Mouse (Mus musculus) CH12.LX (cell line): ENCODE measurements around the gene Ddt. TPM values are rescaled to one million over a fixed set of nuclear protein-coding genes. Genes with fewer than 3 reads are reported as not detected.

Experiments
- DNase-seq: peaks from one replicate; pipeline ENCODE4 v3.0.0-alpha.2; 2013; ENCODE audit errors: extremely low read depth
- H3K27ac ChIP-seq: 2 replicates; pipeline ENCODE4 v1.5.1; 2012; ENCODE audit warnings: low read depth, mild to moderate bottlenecking, control low read depth, moderate library complexity; ENCODE audit not compliant: insufficient read depth
- H3K27me3 ChIP-seq: replicated peaks from 2 replicates; pipeline ENCODE3; 2012; ENCODE audit warnings: inconsistent platforms
- H3K36me3 ChIP-seq, 2 experiments: replicated peaks in 1 of 2; 2 replicates each; pipeline versions ENCODE3 to v1.6.1; 2012; ENCODE audit warnings: inconsistent platforms in 1 of 2, low read length in 1 of 2, mild to moderate bottlenecking in 1 of 2, mixed read lengths in 1 of 2, moderate library complexity in 1 of 2; ENCODE audit not compliant: control insufficient read depth in 1 of 2, insufficient read depth in 1 of 2
- H3K4me1 ChIP-seq, 2 experiments: 2 replicates each; pipeline ENCODE4 v1.6.1; 2012; ENCODE audit warnings: inconsistent platforms in 1 of 2, moderate library complexity in 1 of 2; ENCODE audit not compliant: insufficient read depth in 2 of 2, control insufficient read depth in 1 of 2
- H3K4me2 ChIP-seq: 2 replicates; pipeline ENCODE4 v1.6.1; 2012; ENCODE audit warnings: low read depth, mild to moderate bottlenecking, control low read depth; ENCODE audit not compliant: poor library complexity, insufficient read depth, severe bottlenecking
- H3K4me3 ChIP-seq, 3 experiments: fragments of 150-350 bp in 1 of 3; sonication (generic) in 1 of 3; replicated peaks in 1 of 3; 2 replicates each; pipeline versions ENCODE3 to v1.5.1; 2011 to 2012; ENCODE audit warnings: low read depth in 2 of 3, low read length in 2 of 3, mild to moderate bottlenecking in 2 of 3, moderate library complexity in 2 of 3, control low read depth in 1 of 3, improper control_type of control experiment in 1 of 3, inconsistent platforms in 1 of 3, mixed read lengths in 1 of 3; ENCODE audit not compliant: poor library complexity in 1 of 3
- H3K79me2 ChIP-seq: replicated peaks from 2 replicates; pipeline ENCODE4 v1.6.1; 2012; ENCODE audit warnings: mild to moderate bottlenecking, moderate library complexity; ENCODE audit not compliant: control insufficient read depth, poor library complexity, insufficient read depth, severe bottlenecking; ENCODE audit errors: extremely low read depth
- H3K9ac ChIP-seq: 2 replicates; pipeline ENCODE4 v1.6.1; 2012; ENCODE audit warnings: low read depth, mild to moderate bottlenecking, control low read depth, moderate library complexity; ENCODE audit not compliant: insufficient read depth
- H3K9me3 ChIP-seq: replicated peaks from 2 replicates; pipeline ENCODE3; 2012; ENCODE audit warnings: low read length, inconsistent platforms, mixed read lengths
- BHLHE40 ChIP-seq: IDR thresholded peaks from 2 replicates; pipeline ENCODE4 v1.6.1; 2011; ENCODE audit warnings: mild to moderate bottlenecking, low read depth, low read length, improper control_type of control experiment
- CTCF ChIP-seq, 2 experiments: IDR thresholded peaks in 1 of 2; conservative IDR thresholded peaks in 1 of 2; 2 replicates each; pipeline ENCODE4 v1.5.1; 2011 to 2012; ENCODE audit warnings: low read depth in 2 of 2, low read length in 2 of 2, improper control_type of control experiment in 1 of 2, inconsistent platforms in 1 of 2, mild to moderate bottlenecking in 1 of 2, moderate library complexity in 1 of 2
- E2F4 ChIP-seq: IDR thresholded peaks from 2 replicates; pipeline ENCODE4 v1.6.1; 2011; ENCODE audit warnings: low read depth, low read length, improper control_type of control experiment; ENCODE audit not compliant: insufficient replicate concordance
- ELF1 ChIP-seq: IDR thresholded peaks from 2 replicates; pipeline ENCODE4 v1.6.1; 2014; ENCODE audit warnings: low read depth, mild to moderate bottlenecking, inconsistent platforms, low read length, improper control_type of control experiment
- EP300 ChIP-seq: IDR thresholded peaks from 2 replicates; pipeline ENCODE4 v1.6.1; 2011; ENCODE audit warnings: low read length, improper control_type of control experiment
- GABPA ChIP-seq: IDR thresholded peaks from 2 replicates; pipeline ENCODE4 v1.6.1; 2012; ENCODE audit warnings: low read depth, low read length, improper control_type of control experiment, inconsistent platforms; ENCODE audit not compliant: insufficient replicate concordance
- JUN ChIP-seq: IDR thresholded peaks from 2 replicates; pipeline ENCODE4 v1.6.1; 2011; ENCODE audit warnings: low read depth, mild to moderate bottlenecking, low read length, improper control_type of control experiment, moderate library complexity; ENCODE audit not compliant: insufficient read depth
- JUND ChIP-seq: conservative IDR thresholded peaks from 2 replicates; pipeline ENCODE4 v1.6.1; 2011; ENCODE audit warnings: low read depth, low read length, improper control_type of control experiment
- MAZ ChIP-seq: IDR thresholded peaks from 2 replicates; pipeline ENCODE4 v1.6.1; 2012; ENCODE audit warnings: low read depth, mild to moderate bottlenecking, inconsistent platforms, low read length, improper control_type of control experiment, moderate library complexity
- MYC ChIP-seq: IDR thresholded peaks from 2 replicates; pipeline ENCODE4 v1.6.1; 2011; ENCODE audit warnings: low read depth, mild to moderate bottlenecking, improper control_type of control experiment, low read length
- NRF1 ChIP-seq: IDR thresholded peaks from 2 replicates; pipeline ENCODE4 v1.6.1; 2014; ENCODE audit warnings: low read depth, mild to moderate bottlenecking, inconsistent platforms, low read length, improper control_type of control experiment, moderate library complexity
- POLR2A ChIP-seq: IDR thresholded peaks from 2 replicates; pipeline ENCODE4 v1.6.1; 2011; ENCODE audit warnings: low read depth, mild to moderate bottlenecking, improper control_type of control experiment, low read length
- POLR2AphosphoS2 ChIP-seq: IDR thresholded peaks from 2 replicates; pipeline ENCODE4 v1.6.1; 2011; ENCODE audit warnings: low read depth, low read length, improper control_type of control experiment
- RAD21 ChIP-seq: IDR thresholded peaks from 2 replicates; pipeline ENCODE4 v1.6.1; 2011; ENCODE audit warnings: low read depth, mild to moderate bottlenecking, low read length, improper control_type of control experiment, moderate library complexity
- SMC3 ChIP-seq: IDR thresholded peaks from 2 replicates; pipeline ENCODE4 v1.6.1; 2011; ENCODE audit warnings: low read depth, low read length, improper control_type of control experiment
- TCF12 ChIP-seq: IDR thresholded peaks from 2 replicates; pipeline ENCODE4 v1.6.1; 2014; ENCODE audit warnings: low read depth, mild to moderate bottlenecking, inconsistent platforms, low read length, improper control_type of control experiment
- USF1 ChIP-seq: IDR thresholded peaks from 2 replicates; pipeline ENCODE4 v1.6.1; 2014; ENCODE audit warnings: low read depth, mild to moderate bottlenecking, inconsistent platforms, low read length, improper control_type of control experiment
- ZNF384 ChIP-seq: IDR thresholded peaks from 2 replicates; pipeline ENCODE4 v1.6.1; 2012; ENCODE audit warnings: low read depth, low read length, improper control_type of control experiment, inconsistent platforms
- dilution Hi-C: fragments of 300-500 bp; cut with MboI; formaldehyde crosslinking; loops from 2 replicates; pipeline ENCODE4 v1.14.3; 2020; ENCODE audit warnings: low sequenced_read_pairs; ENCODE audit not compliant: extremely low pct_unique_long_range_greater_than_20kb, extremely low pct_ligation_motif_present
- in situ Hi-C: fragments of 300-500 bp; cut with MboI; formaldehyde crosslinking; loops from 3 replicates; pipeline ENCODE4 v1.14.3; 2019; ENCODE audit warnings: low sequenced_read_pairs, low pct_ligation_motif_present, low pct_unique_long_range_greater_than_20kb, mixed read lengths
- polyA plus RNA-seq: library from polyadenylated mRNA; unstranded; fragments of >175 nt; gene quantifications from 2 replicates; pipeline ENCODE4 v1.2.1, GENCODE M21; 2012; ENCODE audit warnings: low read depth; ENCODE audit not compliant: insufficient read length
- total RNA-seq, 2 experiments: library from RNA; depleted of rRNA; stranded (reverse); fragments of 300-350 nt in 1 of 2; fragments of >200 nt in 1 of 2; gene quantifications; 2 replicates each; pipeline ENCODE4 v1.2.3; 2012 to 2014

Ddt gene
- total and polyA plus RNA-seq, 3 experiments, result 229 to 869 (median 599) TPM

- TF ChIP-seq POLR2AphosphoS2 (no peak), MAZ (0 out of 2 replicates have a peak, but pooled peaks have one; percentile 27), E2F4 (no peak), ELF1 (no peak), MYC (0 out of 2 replicates have a peak, but pooled peaks have one; percentile 11), JUND (no peak)
- in situ Hi-C loops (no loop called here), dilution Hi-C loops (no loop called here)
- peak overlapping the region; percentile 38 for H3K27ac ChIP-seq
- peak overlapping the region; percentile 83 for H3K4me2 ChIP-seq
- no peaks in the 10 kb centered on the region for H3K9me3 ChIP-seq
- H3K27me3 ChIP-seq, result no peaks in the 10 kb centered on the region
- peaks cover 17 to 22% of the 10 kb centered on the region in 2 experiments for H3K4me1 ChIP-seq
- H3K9ac ChIP-seq, result peak overlapping the region; percentile 45
- no peak for DNase-seq
- peak overlapping the region in 2 of 3 experiments; percentile 21 to 54 for H3K4me3 ChIP-seq
- H3K79me2 ChIP-seq, result peaks cover 2% of the 10 kb centered on the region; the same call in 1 of the 2 replicates
- no peaks in the 10 kb centered on the region for H3K36me3 ChIP-seq
Observed at GRCm38 (mm10) chr10:75796731-75797516, 23.7 kb upstream of the Ddt start.

- peak in 1 of 2 experiments; percentile 24; a peak in 2 of 4 replicates for TF ChIP-seq CTCF (conservative IDR thresholded peaks at IDR 0.05 in 1 of 2, IDR thresholded peaks at IDR 0.05 in 1 of 2; ENCODE audit: low read depth in 2 of 2, low read length in 2 of 2)
- TF ChIP-seq NRF1, result 0 out of 2 replicates have a peak, but pooled peaks have one; percentile 10
- no peak for TF ChIP-seq MAZ
- TF ChIP-seq, all 38 proteins: peak for 2
- peak overlapping the region; percentile 23; the same call in 1 of the 2 replicates for H3K4me2 ChIP-seq
- in situ Hi-C loops, result no loop called here
- H3K79me2 ChIP-seq, result peaks cover 2% of the 10 kb centered on the region; the same call in 1 of the 2 replicates
- no peak overlapping the region for H3K4me3 ChIP-seq
- dilution Hi-C loops, result no loop called here
- H3K9me3 ChIP-seq, result no peaks in the 10 kb centered on the region
- no peaks in the 10 kb centered on the region for H3K27me3 ChIP-seq
- H3K9ac ChIP-seq, result peak overlapping the region; percentile 15; the same call in 1 of the 2 replicates
- H3K27ac ChIP-seq, result peak overlapping the region; percentile 45
- H3K4me1 ChIP-seq, result peaks cover 17 to 34% of the 10 kb centered on the region in 2 experiments
- no peaks in the 10 kb centered on the region for H3K36me3 ChIP-seq
- no peak for DNase-seq
Observed at GRCm38 (mm10) chr10:75794880-75795279, 21.7 kb upstream of the Ddt start.

- DNase-seq, result no peak
- H3K79me2 ChIP-seq, result peaks cover 2% of the 10 kb centered on the region; the same call in 1 of the 2 replicates
- in situ Hi-C loops (no loop called here), dilution Hi-C loops (no loop called here)
- H3K4me1 ChIP-seq, result peaks cover 22 to 45% of the 10 kb centered on the region in 2 experiments
- peak; percentile 35 for TF ChIP-seq RAD21
- TF ChIP-seq GABPA, result no peak
- TF ChIP-seq POLR2A, result no peak
- no peak for TF ChIP-seq JUN
- TF ChIP-seq EP300, result no peak
- no peak for TF ChIP-seq ZNF384
- no peak for TF ChIP-seq TCF12
- TF ChIP-seq MAZ, result 0 out of 2 replicates have a peak, but pooled peaks have one; percentile 41
- TF ChIP-seq BHLHE40, result peak; percentile 81
- TF ChIP-seq CTCF (conservative IDR thresholded peaks at IDR 0.05 in 1 of 2, IDR thresholded peaks at IDR 0.05 in 1 of 2; ENCODE audit: low read depth in 2 of 2, low read length in 2 of 2), result peak in 1 of 2 experiments; percentile 54; a peak in 2 of 4 replicates
- peak; percentile 34 for TF ChIP-seq SMC3
- no peak for TF ChIP-seq NRF1
- no peak for TF ChIP-seq USF1
- H3K36me3 ChIP-seq, result no peaks in the 10 kb centered on the region
- H3K4me3 ChIP-seq, result no peak overlapping the region
- H3K9ac ChIP-seq, result no peak overlapping the region
- no peaks in the 10 kb centered on the region for H3K9me3 ChIP-seq
- no peak overlapping the region for H3K27ac ChIP-seq
- H3K27me3 ChIP-seq, result no peaks in the 10 kb centered on the region
- H3K4me2 ChIP-seq, result no peak overlapping the region
Observed at GRCm38 (mm10) chr10:75790773-75791172, 17.6 kb upstream of the Ddt start.
